Mouse (Mus musculus) lung, adult 2 months (tissue): Measurements from ENCODE around the gene Hsd17b6.

ENCODE experiments used
- CTCF ChIP-seq: fragments of 200-500 bp; IDR thresholded peaks from 2 replicates; pipeline ENCODE4 v1.5.1; 2011; ENCODE audit warnings: mild to moderate bottlenecking, low read length, control low read depth; ENCODE audit not compliant: insufficient read depth
- POLR2A ChIP-seq: fragments of 200-500 bp; IDR thresholded peaks from 2 replicates; pipeline ENCODE4 v1.6.1; 2011; ENCODE audit warnings: low read depth, mild to moderate bottlenecking, control low read depth, low read length, borderline replicate concordance; ENCODE audit errors: extremely low read depth

GRCm38 (mm10) chr10:127974062-127974461 lies 33.3 kb downstream of the Hsd17b6 start:
- no peak for TF ChIP-seq POLR2A
- TF ChIP-seq CTCF = no peak
